Mouse (Mus musculus) thymus, postnatal 10 days (tissue): ENCODE measurements around the gene Ubtd2.
A peak's percentile ranks its signal among the peaks of the same experiment; 100 is the strongest.

Experiments
- DNase-seq, 2 experiments: peaks; one replicate each; pipeline ENCODE4 v3.0.0; 2021; ENCODE audit warnings: low spot score in 2 of 2

The Ubtd2 gene

GRCm38 (mm10) chr11:32454800-32455506 lies at the start of gene Ubtd2:
Gene Ubtd2, plus strand, starts transcription at chr11:32455370.
- DNase-seq = peak; percentile 96 to 98

GRCm38 (mm10) chr11:32407863-32408262 lies 47.3 kb upstream of the Ubtd2 start:
- DNase-seq = no peak

- no peak for DNase-seq
These were observed 46.1 kb upstream of the Ubtd2 start for GRCm38 (mm10) chr11:32409052-32409451.

GRCm38 (mm10) chr11:32409823-32410562 lies 45.2 kb upstream of the Ubtd2 start:
- DNase-seq = no peak

- no peak for DNase-seq
These were observed 35.2 kb upstream of the Ubtd2 start for GRCm38 (mm10) chr11:32420001-32420400.

GRCm38 (mm10) chr11:32423311-32423710 lies 31.9 kb upstream of the Ubtd2 start:
- DNase-seq = no peak

GRCm38 (mm10) chr11:32424600-32424999 lies 30.6 kb upstream of the Ubtd2 start:
- DNase-seq = no peak

- no peak for DNase-seq
These were observed 30.0 kb upstream of the Ubtd2 start for GRCm38 (mm10) chr11:32425043-32425658.

GRCm38 (mm10) chr11:32427537-32427936 lies 27.6 kb upstream of the Ubtd2 start:
- DNase-seq = no peak

GRCm38 (mm10) chr11:32435410-32436060 lies 19.6 kb upstream of the Ubtd2 start:
- no peak for DNase-seq

- DNase-seq = no peak
These were observed 12.6 kb upstream of the Ubtd2 start for GRCm38 (mm10) chr11:32442576-32442975.

GRCm38 (mm10) chr11:32444266-32444665 lies 10.9 kb upstream of the Ubtd2 start:
- DNase-seq = no peak

- no peak for DNase-seq
These were observed 10.0 kb upstream of the Ubtd2 start for GRCm38 (mm10) chr11:32445135-32445534.

GRCm38 (mm10) chr11:32445637-32446226 lies 9.4 kb upstream of the Ubtd2 start:
- DNase-seq = peak in 1 of 2 experiments; percentile 10

- DNase-seq = peak; percentile 31 to 80
These were observed 5.0 kb upstream of the Ubtd2 start for GRCm38 (mm10) chr11:32450216-32450615.

GRCm38 (mm10) chr11:32451306-32451705 lies 3.9 kb upstream of the Ubtd2 start:
- DNase-seq = no peak

GRCm38 (mm10) chr11:32452745-32453144 lies 2.4 kb upstream of the Ubtd2 start:
- DNase-seq = no peak

- no peak for DNase-seq
These were observed 1.7 kb upstream of the Ubtd2 start for GRCm38 (mm10) chr11:32453353-32453915.

GRCm38 (mm10) chr11:32454231-32454799 lies 855 bp upstream of the Ubtd2 start:
- DNase-seq = no peak

- DNase-seq = no peak
These were observed 454 bp downstream of the Ubtd2 start for GRCm38 (mm10) chr11:32455507-32456141.

- DNase-seq = no peak
These were observed 1.2 kb downstream of the Ubtd2 start for GRCm38 (mm10) chr11:32456356-32456755.
